Mouse (Mus musculus) thymus, postnatal 0 days (tissue): ENCODE results near the gene Dkkl1. TPM values are rescaled to one million over a fixed set of nuclear protein-coding genes. Genes with fewer than 3 reads are reported as not detected.
"Not testable (repeated sequence)": the region's sequence is repeated elsewhere in the genome, so short reads cannot be mapped to it uniquely, and the experiment has no call there.

ENCODE experiments used
- DNase-seq: peaks from one replicate; pipeline ENCODE4 v3.0.0-alpha.2; 2015; ENCODE audit warnings: low spot score
- polyA plus RNA-seq: library from polyadenylated mRNA; unstranded; fragments of >200 nt; fragmentation: Nextera tagmentation; extraction: Ambion mirVana; gene quantifications from 2 replicates; pipeline ENCODE4 v1.2.1, GENCODE M21; 2015

Dkkl1 gene
- polyA plus RNA-seq = 5.1 and 7.6 TPM in 2 replicates

DNA sequence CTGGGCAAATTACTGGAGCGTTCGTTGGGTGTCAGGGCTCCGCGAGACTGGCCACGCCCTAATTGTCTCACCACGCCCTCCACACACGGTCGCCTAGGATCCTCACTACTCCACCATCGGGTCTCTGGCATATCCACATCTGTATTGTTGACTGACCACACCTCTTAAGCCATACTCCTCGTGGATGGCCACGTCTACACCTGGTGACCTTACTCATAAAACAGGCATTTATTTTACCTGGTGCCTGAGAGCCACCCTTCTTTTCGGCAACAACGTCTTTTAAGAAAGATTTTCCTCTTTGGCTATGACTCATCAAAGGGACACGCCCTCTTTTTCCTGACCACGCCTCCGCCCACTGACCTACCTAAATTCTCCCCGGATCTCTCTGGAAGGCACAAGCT, at the start of gene Dkkl1:
Gene Dkkl1, minus strand, starts transcription at position 297 of the 401 bp plus-strand sequence.
- DNase-seq = peak; percentile 11

DNA sequence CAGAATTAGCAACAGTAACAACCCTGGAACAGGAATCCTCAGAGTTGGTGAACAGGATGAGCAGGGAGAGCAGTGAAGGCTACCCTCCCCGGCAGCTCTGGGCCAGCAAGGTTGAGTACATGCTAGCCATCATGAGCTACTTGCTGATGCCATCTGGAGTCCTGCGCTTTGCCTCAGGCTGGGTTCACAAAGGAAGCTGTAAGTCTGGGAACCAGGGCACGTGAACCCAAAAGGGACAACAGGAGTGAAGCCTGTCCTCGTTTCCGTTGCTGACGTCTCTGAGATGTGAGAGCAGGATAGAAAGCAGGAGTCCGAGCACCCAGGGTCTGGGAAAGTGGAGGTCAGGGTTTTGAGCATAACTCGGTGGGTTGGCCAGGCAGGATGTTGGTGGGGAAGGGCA, 47.3 kb upstream of the Dkkl1 start:
- DNase-seq = no peak

DNA sequence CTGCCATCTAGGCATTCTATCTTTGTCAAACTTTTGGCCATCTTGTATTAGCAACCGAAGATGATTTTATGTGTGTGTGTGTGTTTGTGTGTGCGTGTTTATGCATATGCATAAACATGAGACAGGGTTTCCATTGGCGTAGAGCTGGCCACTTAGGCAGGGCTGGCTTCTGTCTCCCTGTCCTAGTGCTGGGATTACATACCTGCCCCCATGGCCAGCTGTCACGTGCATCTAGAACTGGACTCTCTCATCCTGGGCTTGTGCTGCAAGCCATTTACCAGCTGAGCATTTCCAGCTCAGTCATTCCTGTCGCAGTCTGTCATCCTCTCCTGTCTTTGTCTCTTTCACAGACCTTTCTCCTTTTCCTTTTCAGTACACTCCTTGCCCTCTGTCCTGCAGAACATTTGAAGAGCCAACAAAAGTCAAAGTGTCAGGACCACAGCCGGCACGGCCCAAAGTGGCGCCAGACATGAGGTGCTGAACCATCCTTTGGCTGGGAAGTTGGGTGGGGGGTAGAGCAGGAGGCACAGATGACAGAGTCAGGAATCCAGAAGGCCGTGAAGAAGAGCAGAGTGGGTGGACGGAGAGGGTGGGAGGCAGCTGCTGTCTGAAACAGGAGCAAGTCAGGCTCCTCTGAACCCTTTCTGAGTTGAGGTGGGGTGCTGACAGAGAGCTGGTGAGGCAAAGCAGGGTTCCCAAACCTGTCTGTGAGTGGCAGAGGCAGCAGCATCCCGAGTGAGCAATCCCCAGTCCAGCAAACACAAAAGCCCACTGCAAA, 45.3 kb upstream of the Dkkl1 start:
- no peak for DNase-seq

DNA sequence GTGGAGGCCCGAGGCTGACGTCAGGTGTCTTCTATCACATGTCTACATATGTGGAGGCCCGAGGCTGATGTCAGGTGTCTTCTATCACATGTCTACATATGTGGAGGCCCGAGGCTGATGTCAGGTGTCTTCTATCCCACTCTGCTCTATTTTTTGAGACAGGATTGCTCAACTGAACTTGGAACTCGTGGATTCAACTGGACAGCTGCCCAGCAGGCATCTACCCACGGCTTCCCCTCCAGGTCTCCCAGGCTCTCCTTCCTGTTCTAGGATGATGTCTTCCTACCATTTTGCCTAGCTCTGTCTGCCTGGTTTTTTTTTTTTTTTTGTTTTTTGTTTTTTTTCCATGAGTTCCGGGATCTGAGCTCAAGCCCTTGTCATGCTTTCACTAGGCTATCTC, 43.9 kb upstream of the Dkkl1 start:
- DNase-seq = not testable (repeated sequence)

- DNase-seq = no peak
These were observed 41.9 kb upstream of the Dkkl1 start for GRCm38 (mm10) chr7:45253806-45254205.

GRCm38 (mm10) chr7:45247666-45248065, 35.7 kb upstream of the Dkkl1 start:
- no peak for DNase-seq

DNA sequence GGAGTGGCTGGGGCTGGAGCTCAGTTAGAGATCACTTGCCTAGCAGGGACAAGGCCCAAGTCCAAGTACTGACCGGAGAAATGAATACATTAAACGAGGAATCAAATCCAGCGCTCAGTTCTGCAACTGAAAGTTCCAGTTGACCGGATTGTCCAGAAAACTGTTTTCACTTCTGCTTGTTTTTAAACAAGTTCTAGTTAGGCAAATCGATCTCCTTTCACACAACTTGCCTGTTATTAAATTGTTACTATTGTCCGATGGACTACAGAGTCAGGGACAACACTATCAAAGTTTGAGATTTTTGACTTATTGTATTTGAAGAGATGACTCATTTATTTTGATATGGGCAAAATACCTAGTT, 29.4 kb upstream of the Dkkl1 start:
- DNase-seq = no peak

DNA sequence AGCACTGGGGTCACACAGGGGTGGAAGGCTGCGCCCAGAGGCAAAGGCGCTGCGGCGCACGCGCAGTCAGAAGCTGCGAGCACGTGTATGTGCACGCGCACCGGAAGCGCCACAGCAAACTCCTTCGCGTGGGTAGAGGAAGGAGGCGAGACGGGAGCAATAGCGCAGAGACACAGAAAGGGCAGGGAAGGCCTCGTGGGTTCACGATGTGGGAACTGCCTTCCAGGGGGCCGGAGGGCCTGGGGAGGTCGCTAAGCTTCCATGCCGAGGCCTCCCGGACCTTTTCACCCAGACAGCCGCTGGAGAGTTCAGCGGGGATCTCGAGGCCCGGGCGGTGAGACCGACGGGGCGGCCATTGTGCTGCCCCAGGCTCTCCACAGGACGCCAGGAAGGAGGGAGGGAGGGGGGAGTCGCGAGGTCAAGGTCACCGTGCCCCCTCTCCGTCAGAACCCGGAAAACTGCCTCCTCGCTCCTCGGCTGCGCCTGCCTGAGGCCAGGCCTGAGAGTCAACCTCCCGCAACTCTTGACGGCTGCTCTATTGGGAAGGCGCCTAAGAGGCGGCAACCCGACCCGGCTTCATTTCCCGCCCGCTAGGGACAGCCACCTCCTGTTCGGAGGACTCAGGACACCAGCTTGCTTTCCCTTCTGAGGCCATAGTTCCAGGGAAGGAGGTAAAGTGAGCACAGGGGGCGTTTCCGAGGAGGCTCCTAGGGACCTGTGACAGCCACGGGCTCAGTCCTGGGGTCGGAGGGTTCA, 28.9 kb upstream of the Dkkl1 start, which contains the start of gene Slc6a16:
Gene Slc6a16, plus strand, starts transcription at position 453 of the 756 bp plus-strand sequence.
- no peak for DNase-seq

GRCm38 (mm10) chr7:45240109-45240508, 28.2 kb upstream of the Dkkl1 start:
- no peak for DNase-seq

GRCm38 (mm10) chr7:45238723-45239496, 27.0 kb upstream of the Dkkl1 start, which contains the start of gene Cd37:
Gene Cd37 (minus strand): TSS chr7:45239115.
- DNase-seq = peak; percentile 86

- DNase-seq = no peak
These were observed 26.1 kb upstream of the Dkkl1 start for GRCm38 (mm10) chr7:45237747-45238699.

- no peak for DNase-seq
These were observed 23.8 kb upstream of the Dkkl1 start for GRCm38 (mm10) chr7:45235656-45236180.

GRCm38 (mm10) chr7:45234922-45235571, 23.1 kb upstream of the Dkkl1 start:
- DNase-seq = no peak

DNA sequence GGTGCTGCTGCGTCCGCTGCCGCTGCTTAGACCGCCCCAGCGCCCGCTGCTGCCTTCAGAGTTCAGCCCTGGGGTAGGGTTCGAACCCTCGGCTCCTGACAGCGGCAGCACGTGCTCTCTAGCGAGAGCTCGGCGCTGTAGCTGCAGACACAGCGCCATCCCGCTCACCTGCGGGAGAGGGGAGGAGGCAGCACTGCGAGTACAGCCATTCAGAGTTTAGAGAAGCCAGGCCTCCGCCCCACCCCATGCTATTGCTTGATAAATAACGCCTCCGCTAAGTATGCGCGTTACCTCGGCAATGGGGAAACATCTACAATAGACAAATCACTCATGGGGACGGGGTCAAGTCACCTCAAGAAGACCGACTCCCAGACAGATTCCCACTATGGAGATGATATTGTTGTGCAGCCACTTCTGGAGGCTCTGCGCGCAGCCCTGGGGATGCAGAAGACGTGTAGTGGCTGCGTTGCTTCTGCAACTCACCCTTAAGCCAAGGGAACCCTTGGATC, 22.4 kb upstream of the Dkkl1 start:
- no peak for DNase-seq

- DNase-seq = no peak
These were observed 21.8 kb upstream of the Dkkl1 start for GRCm38 (mm10) chr7:45233580-45234332.

DNA sequence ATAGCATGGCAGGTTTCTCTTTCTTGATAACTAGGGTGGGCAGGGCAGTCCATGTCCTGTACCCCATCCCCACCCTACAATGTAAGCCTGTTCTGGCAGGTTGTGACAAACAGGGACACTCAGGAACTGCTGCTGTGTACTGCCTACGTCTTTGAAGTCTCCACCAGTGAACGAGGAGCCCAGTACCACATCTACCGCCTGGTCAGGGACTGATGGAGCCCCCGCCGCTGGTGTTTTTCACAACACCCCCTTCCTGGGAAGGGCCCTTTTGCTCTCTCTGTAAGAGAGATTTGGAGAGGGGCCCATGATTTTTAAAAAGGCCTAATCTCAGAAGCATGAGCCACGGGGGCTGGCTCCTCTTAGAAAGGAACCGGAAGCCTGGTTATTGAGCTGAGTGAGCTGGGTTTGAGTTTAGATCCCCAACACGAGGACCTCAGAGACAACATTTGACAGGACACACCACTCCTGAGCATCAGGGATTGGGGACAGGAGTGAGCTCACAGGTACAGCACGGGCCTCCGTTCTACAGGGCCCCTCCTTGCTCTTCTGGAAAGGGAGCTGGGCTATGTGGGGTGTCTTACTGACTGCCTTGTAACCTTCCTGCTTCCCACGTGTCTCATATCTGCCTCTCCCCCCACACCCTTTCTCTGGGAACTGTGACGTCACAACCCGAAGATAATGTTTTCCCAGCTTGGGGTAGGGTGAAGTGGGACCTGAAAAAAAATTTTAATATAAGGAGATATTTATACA, 20.9 kb upstream of the Dkkl1 start:
- no peak for DNase-seq

DNA sequence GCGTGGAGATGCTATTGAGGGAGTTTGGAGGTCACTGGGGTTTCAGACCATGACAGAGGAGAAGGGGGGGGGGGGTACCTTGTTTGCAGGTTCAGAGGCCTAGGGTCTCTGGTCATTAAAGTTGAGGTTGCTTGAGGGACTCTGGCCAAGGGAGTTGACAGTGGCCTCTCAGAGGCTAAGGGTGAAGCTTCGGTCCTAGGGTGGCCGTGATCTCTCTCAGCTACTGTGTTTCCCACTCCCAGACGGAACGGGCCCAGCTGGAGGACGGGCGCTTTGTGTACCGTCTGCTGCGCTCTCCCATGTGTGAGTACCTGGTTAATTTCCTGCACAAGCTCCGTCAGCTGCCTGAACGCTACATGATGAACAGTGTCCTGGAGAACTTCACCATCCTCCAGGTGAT, 20.0 kb upstream of the Dkkl1 start:
- DNase-seq = no peak

DNA sequence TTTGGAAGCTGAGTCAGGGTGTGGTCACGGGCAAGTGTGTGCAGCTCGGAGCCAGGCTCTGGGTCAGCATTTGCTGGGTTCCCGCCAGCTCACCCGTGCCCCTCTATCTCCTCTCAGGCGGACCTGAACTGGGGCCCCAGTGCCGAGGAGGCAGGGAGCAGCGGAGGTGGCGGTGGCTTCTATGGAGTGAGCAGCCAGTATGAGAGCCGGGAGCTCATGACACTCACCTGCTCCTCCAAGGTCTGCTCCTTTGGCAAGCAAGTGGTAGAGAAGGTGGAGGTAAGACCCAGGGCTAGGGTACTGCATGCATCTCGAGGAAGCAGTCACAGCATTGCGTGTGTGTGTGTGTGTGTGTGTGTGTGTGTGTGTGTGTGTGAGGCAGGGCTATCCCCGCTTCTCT, 19.2 kb upstream of the Dkkl1 start:
- DNase-seq = no peak
